Mouse (Mus musculus) adrenal gland, adult 8-10 months (tissue): Measurements from ENCODE around the gene Mapk14. TPM values are rescaled to one million over a fixed set of nuclear protein-coding genes. Genes with fewer than 3 reads are reported as not detected.
"Not testable (repeated sequence)": the region's sequence is repeated elsewhere in the genome, so short reads cannot be mapped to it uniquely, and the experiment has no call there.

Experiments used
- DNase-seq: peaks from one replicate; pipeline ENCODE4 v3.0.0; 2022
- total RNA-seq, 4 experiments: library from RNA; stranded (reverse); gene quantifications; 2 replicates each; pipeline ENCODE4 v1.2.4; 2022

Mapk14 gene
- total RNA-seq, 4 experiments from 2014 or later = 71.9 to 99.0 (median 78.8) TPM

DNA sequence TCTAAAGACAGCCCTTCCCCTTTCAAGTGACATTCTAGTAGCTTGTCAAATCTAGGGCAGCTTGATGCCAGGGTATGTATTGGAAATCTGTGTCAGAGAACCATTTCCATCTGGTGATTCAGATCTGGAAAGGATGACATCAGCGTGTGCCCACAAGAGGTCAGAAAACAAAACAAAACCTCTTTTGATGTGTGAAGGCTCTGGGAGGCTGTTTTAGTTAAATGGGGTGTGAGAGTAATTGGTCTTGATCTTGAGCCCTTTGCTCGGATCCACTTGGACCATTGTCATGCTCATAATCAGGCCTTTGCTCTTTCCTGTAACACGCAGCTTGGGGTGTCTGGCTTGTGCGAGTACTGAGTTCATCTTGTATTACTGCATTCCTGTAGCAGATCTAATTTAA lies 7.1 kb downstream of the Mapk14 start:
- DNase-seq = no peak

DNA sequence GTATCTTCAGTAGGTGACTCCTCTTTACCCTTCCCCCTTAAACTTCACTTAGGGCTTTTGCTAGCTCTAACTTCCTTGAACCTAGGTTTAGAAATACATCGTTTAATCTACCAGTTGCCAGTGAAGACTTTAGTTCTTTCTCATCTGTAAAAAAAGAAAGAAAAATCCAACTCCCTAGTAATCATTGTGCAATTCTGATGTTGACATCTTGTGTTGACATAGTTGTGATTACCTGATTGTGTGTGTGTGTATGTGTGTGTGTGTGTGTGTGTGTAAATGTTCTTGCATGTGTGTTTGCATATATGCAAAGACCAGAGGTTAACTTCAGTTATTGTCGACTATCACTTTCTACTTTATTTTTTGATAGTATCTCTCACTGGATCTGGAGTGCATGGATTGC lies 7.5 kb downstream of the Mapk14 start:
- no peak for DNase-seq

DNA sequence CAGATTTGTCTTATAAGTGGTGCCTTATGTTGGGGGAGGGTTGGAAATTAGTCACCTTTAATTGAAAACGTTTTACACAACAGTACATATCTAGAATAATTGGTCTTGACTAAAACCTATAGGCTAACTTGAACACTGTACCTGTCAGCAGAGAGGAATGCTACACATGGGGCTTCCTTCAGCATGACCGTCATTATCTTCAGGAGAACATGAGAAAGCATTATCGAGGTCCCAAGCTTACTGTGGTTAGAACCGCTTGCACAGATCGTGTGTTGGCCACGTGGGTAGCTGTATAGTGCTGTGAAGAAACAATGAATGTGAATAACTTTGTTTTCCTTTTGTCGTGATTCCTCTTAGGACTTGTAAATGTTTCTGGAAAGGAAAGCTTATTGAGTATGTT lies 8.7 kb downstream of the Mapk14 start:
- no peak for DNase-seq

DNA sequence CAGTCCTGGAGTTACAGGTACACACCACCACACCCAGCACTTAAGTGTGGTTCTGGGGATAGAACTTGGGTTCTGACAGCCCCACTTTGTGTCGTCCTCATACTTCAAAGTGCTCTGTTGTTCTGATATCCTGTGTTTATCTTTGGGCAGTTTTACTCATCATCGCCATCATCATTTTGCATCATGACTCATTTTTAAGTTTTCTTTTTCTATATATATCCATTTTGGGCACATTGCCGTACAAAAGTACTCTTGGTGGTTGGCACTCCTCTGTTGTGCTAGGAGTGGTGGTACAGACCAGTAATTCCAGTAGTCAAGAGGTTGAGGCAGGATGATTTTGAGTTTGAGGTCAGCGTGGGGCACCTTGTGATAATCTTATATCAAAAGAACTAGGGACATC lies 10.0 kb downstream of the Mapk14 start:
- DNase-seq = no peak

DNA sequence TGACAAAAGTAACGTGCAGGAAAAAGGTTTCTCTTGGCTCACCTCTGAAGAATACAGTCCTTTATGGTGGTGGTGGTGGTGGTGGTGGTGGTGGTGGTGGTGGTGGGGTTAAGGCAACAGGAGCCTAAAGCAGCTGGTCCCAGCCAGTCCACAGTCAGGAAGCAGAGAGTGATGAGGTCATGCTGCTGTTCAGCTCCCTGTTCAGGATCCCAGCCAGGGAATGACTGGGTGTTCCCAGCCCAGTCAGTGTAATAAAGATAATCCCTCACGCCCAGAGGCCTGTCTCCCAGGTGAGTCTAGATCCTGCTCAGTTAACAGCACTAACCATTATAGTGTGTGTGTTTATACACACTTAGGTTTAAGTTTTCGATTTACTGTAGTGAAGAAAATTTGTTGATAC lies 10.6 kb downstream of the Mapk14 start:
- no peak for DNase-seq

GRCm38 (mm10) chr17:28702646-28703045 lies 11.5 kb downstream of the Mapk14 start:
- DNase-seq = no peak

DNA sequence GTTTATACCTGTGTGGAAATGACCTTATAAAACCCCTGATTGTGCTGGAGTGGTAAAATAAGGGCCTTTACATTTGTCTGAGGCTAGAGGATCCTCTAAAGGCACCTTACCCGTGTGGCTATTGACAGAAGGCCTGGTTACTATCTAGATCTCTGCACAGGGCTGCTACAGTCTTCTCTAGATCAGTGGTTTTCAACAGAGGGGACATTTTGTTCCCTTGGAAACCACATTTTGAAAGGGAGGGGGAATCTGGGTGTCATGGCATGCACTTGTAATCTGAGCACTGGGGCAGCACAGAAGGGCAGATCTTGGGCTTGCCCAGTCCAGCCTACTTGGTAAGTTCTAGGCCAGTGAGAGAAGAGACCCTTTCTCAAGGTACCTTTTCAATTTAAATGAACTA lies 15.6 kb downstream of the Mapk14 start:
- DNase-seq = no peak

DNA sequence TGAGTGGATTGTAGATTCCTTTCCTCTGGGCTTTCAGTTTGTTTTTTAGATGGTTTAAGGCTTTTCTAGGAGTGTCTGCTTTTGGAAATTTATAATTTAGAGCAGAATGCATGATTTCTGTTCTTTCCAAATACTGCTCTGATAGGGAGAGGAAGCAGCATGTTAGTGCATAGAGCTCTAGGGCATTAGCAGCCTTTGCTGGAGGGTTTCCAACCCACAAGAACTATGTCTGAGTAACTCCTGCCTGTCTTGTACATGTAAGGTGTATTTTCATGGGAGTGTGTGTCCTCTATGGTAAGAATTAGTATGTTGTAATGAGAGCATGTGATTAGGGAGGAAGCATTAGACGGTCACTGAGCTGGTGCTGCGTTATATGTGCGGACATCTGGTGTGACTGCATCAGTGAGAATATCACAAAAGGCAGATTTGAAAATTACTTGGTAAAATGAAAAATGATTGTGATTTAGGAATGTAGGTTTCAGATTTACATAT lies 16.1 kb downstream of the Mapk14 start:
- no peak for DNase-seq

GRCm38 (mm10) chr17:28707816-28708215 lies 16.7 kb downstream of the Mapk14 start:
- DNase-seq = no peak

- no peak for DNase-seq
Measured at GRCm38 (mm10) chr17:28708989-28709388, 17.9 kb downstream of the Mapk14 start.

- no peak for DNase-seq
Measured at GRCm38 (mm10) chr17:28709552-28710290, 18.6 kb downstream of the Mapk14 start.

- no peak for DNase-seq
Measured at GRCm38 (mm10) chr17:28710291-28710688, 19.2 kb downstream of the Mapk14 start.

- DNase-seq = no peak
Measured at GRCm38 (mm10) chr17:28711237-28711636, 20.1 kb downstream of the Mapk14 start.

DNA sequence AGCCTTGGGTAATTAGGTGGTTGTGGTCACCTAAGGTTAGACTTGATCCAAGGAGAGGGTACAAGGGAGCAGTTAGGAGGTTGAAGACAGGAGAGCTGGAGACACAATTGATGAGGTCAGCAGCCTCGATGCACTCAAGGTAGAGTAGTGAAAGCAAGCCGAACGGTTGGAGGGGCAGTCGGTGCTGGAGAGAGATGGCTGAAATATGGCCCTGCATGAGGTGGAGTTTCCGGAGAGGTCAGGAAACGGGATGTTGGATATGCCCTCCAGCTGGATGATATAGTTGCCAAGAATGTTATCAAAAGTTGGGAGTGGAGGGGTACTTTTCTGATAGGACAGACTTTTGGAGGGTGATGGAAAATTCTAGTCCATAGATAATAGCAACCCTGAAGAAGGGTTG lies 21.2 kb downstream of the Mapk14 start:
- DNase-seq = no peak

- no peak for DNase-seq
Measured at GRCm38 (mm10) chr17:28714006-28714405, 22.9 kb downstream of the Mapk14 start.

DNA sequence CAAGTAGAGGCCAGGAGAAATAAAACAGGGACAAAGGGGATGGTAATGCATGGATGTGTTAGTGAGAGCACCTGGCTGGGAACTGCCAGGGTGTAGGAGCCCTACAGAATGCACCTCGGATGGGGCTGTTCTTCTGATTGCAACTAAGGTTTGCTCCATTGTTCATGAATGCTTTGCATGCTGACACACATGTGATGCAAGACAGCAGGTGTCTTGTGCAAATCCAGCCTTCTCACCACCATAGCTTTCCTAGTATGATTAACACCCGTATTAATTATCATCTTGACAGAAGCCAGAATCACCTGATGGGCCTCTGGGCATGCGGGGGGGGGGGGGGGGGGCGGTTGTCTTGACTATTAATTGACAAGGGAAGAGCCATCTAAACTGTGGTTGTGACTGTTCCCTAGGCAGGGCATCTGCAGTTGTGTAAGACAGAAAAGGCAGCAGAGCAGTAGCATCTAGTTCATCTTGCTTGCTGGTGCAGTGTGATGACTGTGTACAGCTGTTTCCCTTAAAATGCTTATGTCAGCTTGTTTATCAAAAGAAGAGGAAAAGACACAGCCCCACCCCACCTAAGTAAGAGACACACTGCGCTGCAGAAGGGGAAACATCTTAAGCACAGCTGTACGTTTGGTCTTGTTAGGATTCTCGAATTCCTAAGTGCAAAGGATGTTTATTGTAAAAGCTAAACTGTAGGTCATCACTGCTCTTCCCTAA lies 24.9 kb downstream of the Mapk14 start:
- DNase-seq = no peak

GRCm38 (mm10) chr17:28717535-28717934 lies 26.4 kb downstream of the Mapk14 start:
- DNase-seq = no peak

GRCm38 (mm10) chr17:28725783-28726182 lies 34.7 kb downstream of the Mapk14 start, which contains the start of gene AC170998.1:
Gene AC170998.1 (plus strand): TSS chr17:28726083.
- DNase-seq = no peak

- not testable (repeated sequence) for DNase-seq
Measured at GRCm38 (mm10) chr17:28727511-28727910, 36.4 kb downstream of the Mapk14 start.

DNA sequence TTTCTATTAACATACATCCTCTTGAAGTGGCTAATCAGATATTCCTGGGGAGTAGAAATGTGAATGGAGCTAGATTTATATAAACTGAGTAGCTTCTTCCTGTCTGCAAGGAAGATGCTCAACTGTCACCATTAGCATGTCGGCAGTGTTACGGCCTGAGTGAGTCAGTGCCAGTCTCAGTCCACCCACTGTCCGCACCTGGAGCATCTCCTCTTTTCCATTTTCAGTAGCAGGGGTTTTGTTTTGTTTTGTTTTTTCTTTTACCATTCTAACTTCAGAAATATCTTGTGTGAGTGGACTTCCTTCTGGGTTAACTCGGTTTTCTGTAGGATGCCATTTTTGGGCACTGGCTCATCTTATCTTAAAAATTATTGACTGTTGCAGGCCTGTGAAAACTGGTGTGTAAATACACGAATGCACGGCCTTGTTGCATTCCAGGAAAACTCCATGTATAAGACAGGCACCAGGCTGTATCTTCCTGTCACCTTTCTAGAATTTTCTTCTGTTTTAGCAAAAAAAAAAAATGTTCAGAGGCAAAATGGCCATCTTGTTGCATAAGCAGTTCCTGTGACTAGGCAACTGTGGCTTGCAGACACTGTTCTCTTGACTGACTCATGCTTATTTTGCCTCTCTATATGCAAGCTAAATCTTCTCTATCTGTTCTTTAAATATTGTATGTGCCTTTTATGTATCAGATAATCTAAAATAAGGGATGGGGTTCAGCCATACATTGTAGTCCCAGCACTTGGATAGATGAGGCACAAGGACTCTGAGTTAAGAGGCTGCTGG lies 44.4 kb downstream of the Mapk14 start:
- no peak for DNase-seq

- no peak for DNase-seq
Measured at GRCm38 (mm10) chr17:28736486-28736885, 45.4 kb downstream of the Mapk14 start.

DNA sequence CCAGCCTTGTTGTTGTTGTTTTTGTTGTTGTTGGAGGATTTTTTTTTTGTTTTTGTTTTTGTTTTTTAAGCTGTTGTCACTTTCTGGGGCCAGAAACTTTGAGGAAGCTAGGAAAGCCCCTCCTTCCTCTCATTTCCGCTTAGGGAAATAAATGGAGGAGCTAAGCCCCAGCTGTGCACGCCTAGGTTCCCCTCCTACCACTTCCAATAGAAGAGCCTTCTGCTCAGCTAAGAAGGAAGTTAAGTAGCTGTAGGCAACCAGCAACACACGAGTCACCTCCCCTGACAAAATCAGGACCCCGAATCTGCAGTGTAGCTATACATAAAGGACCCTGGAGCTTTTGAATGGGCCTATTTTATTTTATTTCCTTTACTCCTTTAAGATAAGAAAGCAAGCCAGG lies 46.8 kb downstream of the Mapk14 start:
- DNase-seq = no peak

DNA sequence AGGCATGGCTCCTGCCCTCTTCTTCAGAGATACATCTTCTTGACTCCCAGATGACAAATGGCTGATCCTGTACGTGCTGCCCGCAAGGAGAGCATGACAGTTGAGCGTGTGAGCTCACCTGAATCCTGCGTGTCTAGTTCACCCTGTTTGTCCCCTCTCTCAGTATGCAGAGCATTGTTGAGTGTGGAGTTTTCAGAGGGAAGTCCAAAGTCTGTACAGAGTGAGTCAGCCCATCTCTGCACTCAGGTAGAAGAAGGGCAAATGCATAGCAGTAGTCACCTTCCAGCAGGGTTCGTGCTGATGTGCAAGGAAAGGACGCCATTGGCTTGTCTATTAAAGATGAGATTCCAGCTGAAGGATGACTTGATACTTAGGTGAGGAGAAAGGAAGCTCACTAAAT lies 48.1 kb downstream of the Mapk14 start:
- no peak for DNase-seq
